Mouse (Mus musculus): ENCODE results near the gene Dpp6.

- TF ChIP-seq POLR2A (IDR thresholded peaks at IDR 0.05; ENCODE audit: borderline replicate concordance, control insufficient read depth, low read depth, low read length) (no peak), CTCF (IDR thresholded peaks at IDR 0.05; ENCODE audit: control insufficient read depth, insufficient read depth, low read length) (no peak)
Observed at GRCm38 (mm10) chr5:27052441-27052840, 235.4 kb downstream of the Dpp6 start.

Data from bone marrow, adult 2 months (tissue).